ENCODE assay signal across 17 mouse cellular contexts in the genomic region with DNA sequence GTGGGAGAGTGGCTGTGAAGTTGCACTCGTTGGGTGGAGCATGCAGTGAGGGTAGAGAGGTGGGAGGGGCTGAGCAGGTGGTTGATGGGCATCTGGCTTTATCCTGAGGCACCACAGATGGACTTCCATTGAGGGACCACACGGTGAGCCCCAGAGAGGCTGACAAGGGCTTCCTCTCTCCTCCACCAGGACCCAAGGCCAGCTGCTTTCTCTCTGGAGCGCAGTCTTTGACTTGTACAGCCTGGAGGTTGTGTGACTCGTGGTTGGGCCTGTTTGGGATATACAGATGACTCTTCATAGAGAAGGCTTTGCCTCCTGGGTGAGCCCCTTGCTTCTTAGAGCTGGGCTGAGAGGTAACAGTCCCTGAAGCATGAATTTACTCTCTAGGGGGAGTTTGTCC. TPM values are rescaled to one million over a fixed set of nuclear protein-coding genes. Genes with fewer than 3 reads are reported as not detected.
DNase-seq lines count a peak whose midpoint lies in the region; ATAC-seq and TF ChIP-seq lines count a peak whose summit lies in the region.
"Had no signal": no experiment of that assay in that cellular context is flagged by ENCODE, and none has a peak within 500 bp of the region (broad histone marks: within the 10 kb centered on the region; RNA-seq: fewer than 3 reads in every experiment).

No protein-coding gene starts in this region.

- 0 out of 2 replicates have a peak, but pooled peaks have one; percentile 13 for ATAC-seq in heart, embryonic 11.5 days (replicated peaks; ENCODE audit: insufficient number of reproducible peaks, low FRiP score, low TSS enrichment)
- no peak for ATAC-seq in midbrain, embryonic 13.5 days
- ATAC-seq in granulocyte monocyte progenitor cell, adult 5-6 weeks (replicated peaks; ENCODE audit: poor library complexity, severe bottlenecking) = peak; percentile 6; the same call in 1 of the 2 replicates
- ATAC-seq: lung, postnatal 0 days had no signal

- H3K27me3 ChIP-seq in heart, embryonic 11.5 days (ENCODE audit: control insufficient read depth, insufficient read depth, low read length) = no peaks in the 10 kb centered on the region
- H3K27me3 ChIP-seq in heart, adult 2 months (ENCODE audit: control insufficient read depth, insufficient read depth, low read length) = no peaks in the 10 kb centered on the region
- no peaks in the 10 kb centered on the region for H3K27me3 ChIP-seq in midbrain, embryonic 10.5 days (ENCODE audit: low read depth, poor library complexity, severe bottlenecking)
- H3K27me3 ChIP-seq in midbrain, embryonic 13.5 days = no peaks in the 10 kb centered on the region
- H3K27me3 ChIP-seq: embryonic facial prominence, embryonic 15.5 days; heart, embryonic 15.5 days; neural tube, embryonic 13.5 days had no signal

- no peaks in the 10 kb centered on the region for H3K36me3 ChIP-seq in heart, embryonic 11.5 days (ENCODE audit: control insufficient read depth, insufficient read depth, low read length)
- H3K36me3 ChIP-seq in heart, adult 2 months (ENCODE audit: control insufficient read depth, insufficient read depth, low read length) = no peaks in the 10 kb centered on the region
- no peaks in the 10 kb centered on the region for H3K36me3 ChIP-seq in midbrain, embryonic 10.5 days
- H3K36me3 ChIP-seq in midbrain, embryonic 13.5 days = no peaks in the 10 kb centered on the region
- H3K36me3 ChIP-seq: embryonic facial prominence, embryonic 15.5 days; heart, embryonic 15.5 days; neural tube, embryonic 13.5 days had no signal

- DNase-seq in heart, adult 2 months = no peak
- DNase-seq in midbrain, embryonic 10.5 days (ENCODE audit: low spot score) = no peak
- peak; percentile 10 for DNase-seq in mesoderm, embryonic 11.5 days (ENCODE audit: low read depth, low spot score)
- no peak for DNase-seq in urinary bladder, postnatal 14 days (ENCODE audit: low spot score)
- DNase-seq: cerebellum, postnatal 14 days; gastrocnemius, postnatal 10 days; layer of hippocampus, adult 9-11 months; thymus, adult 18-20 months had no signal

- TF ChIP-seq EP300 in heart, adult 2 months (IDR thresholded peaks at IDR 0.05; ENCODE audit: insufficient read depth, low read depth, low read length) = no peak

- peaks cover 6% of the 10 kb centered on the region for H3K4me1 ChIP-seq in heart, embryonic 11.5 days (ENCODE audit: control insufficient read depth, insufficient read depth, low read length)
- H3K4me1 ChIP-seq in heart, adult 2 months (ENCODE audit: control insufficient read depth, insufficient read depth, low read length) = no peaks in the 10 kb centered on the region
- H3K4me1 ChIP-seq in midbrain, embryonic 10.5 days = peaks cover 35% of the 10 kb centered on the region
- H3K4me1 ChIP-seq in midbrain, embryonic 13.5 days (replicated peaks) = peaks cover 21% of the 10 kb centered on the region

- no peaks in the 10 kb centered on the region for H3K9me3 ChIP-seq in heart, embryonic 11.5 days (replicated peaks; ENCODE audit: control insufficient read depth, low read length)
- H3K9me3 ChIP-seq in midbrain, embryonic 10.5 days (replicated peaks) = no peaks in the 10 kb centered on the region
- no peaks in the 10 kb centered on the region for H3K9me3 ChIP-seq in midbrain, embryonic 13.5 days
- H3K9me3 ChIP-seq: embryonic facial prominence, embryonic 15.5 days; heart, embryonic 15.5 days; neural tube, embryonic 13.5 days had no signal

- intact Hi-C loops in heart, adult 2 months (cut with DNase I) = no loop called here

- whole genome bisulfite sequencing in heart, embryonic 11.5 days (ENCODE audit: insufficient replicate concordance) = 39% methylated on average over 4 of the region's 4 CpGs
- 57% methylated on average over 4 of the region's 4 CpGs for WGBS in heart, adult 2 months
- 62% methylated on average over 4 of the region's 4 CpGs for WGBS in midbrain, embryonic 10.5 days
- WGBS in midbrain, embryonic 13.5 days = 42% methylated on average over 4 of the region's 4 CpGs

- no peak for TF ChIP-seq POLR2A in heart, adult 2 months (IDR thresholded peaks at IDR 0.05; ENCODE audit: insufficient read depth, low read depth, low read length)

- no peak overlapping the region for H3K9ac ChIP-seq in heart, embryonic 11.5 days (ENCODE audit: low read depth, low read length)
- H3K9ac ChIP-seq in heart, adult 2 months (ENCODE audit: low read depth, low read length) = no peak overlapping the region
- no peak overlapping the region for H3K9ac ChIP-seq in midbrain, embryonic 13.5 days (replicated peaks)
- H3K9ac ChIP-seq: embryonic facial prominence, embryonic 15.5 days; heart, embryonic 15.5 days; neural tube, embryonic 13.5 days had no signal

- no peak overlapping the region for H3K4me3 ChIP-seq in heart, embryonic 11.5 days (ENCODE audit: low read depth, low read length)
- H3K4me3 ChIP-seq in heart, adult 2 months = no peak overlapping the region
- H3K4me3 ChIP-seq in midbrain, embryonic 10.5 days = no peak overlapping the region
- no peak overlapping the region for H3K4me3 ChIP-seq in midbrain, embryonic 13.5 days (replicated peaks)
- H3K4me3 ChIP-seq: embryonic facial prominence, embryonic 15.5 days; heart, embryonic 15.5 days; neural tube, embryonic 13.5 days had no signal

- no peak for TF ChIP-seq CTCF in heart, adult 2 months (IDR thresholded peaks at IDR 0.05)

- no peaks in the 10 kb centered on the region for H3K79me2 ChIP-seq in heart, adult 2 months (replicated peaks; ENCODE audit: control insufficient read depth, insufficient read depth, low read length)

- no peak overlapping the region for H3K27ac ChIP-seq in heart, embryonic 11.5 days (ENCODE audit: low read depth, low read length)
- no peak overlapping the region for H3K27ac ChIP-seq in heart, adult 2 months
- H3K27ac ChIP-seq in midbrain, embryonic 10.5 days (replicated peaks) = peak overlapping the region; percentile 70; the same call in 1 of the 2 replicates
- no peak overlapping the region for H3K27ac ChIP-seq in midbrain, embryonic 13.5 days
- H3K27ac ChIP-seq: embryonic facial prominence, embryonic 15.5 days; heart, embryonic 15.5 days; kidney, postnatal 0 days; neural tube, embryonic 13.5 days had no signal

- no peak overlapping the region for H3K4me2 ChIP-seq in heart, embryonic 11.5 days
- H3K4me2 ChIP-seq in midbrain, embryonic 13.5 days (replicated peaks) = no peak overlapping the region
- H3K4me2 ChIP-seq: embryonic facial prominence, embryonic 15.5 days; heart, embryonic 15.5 days; liver, embryonic 11.5 days; neural tube, embryonic 13.5 days had no signal

RNA-seq across cellular contexts. Expression of a gene that starts 12.4 kb away (rescaled TPM):
- 28.4 and 31.1 TPM in 2 replicates for polyA plus RNA-seq in heart, embryonic 11.5 days (2014; fragmentation: Nextera tagmentation; extraction: Ambion mirVana)
- total RNA-seq in heart, adult 2 months (2021) = 1 to 10 TPM; 3.2 to 4.0 TPM
- 5.9 and 6.2 TPM in 2 replicates for polyA plus RNA-seq in heart, adult 2 months (2012; rRNA removed)
- 38.1 and 46.6 TPM in 2 replicates for polyA plus RNA-seq in midbrain, embryonic 10.5 days (2016; fragmentation: Nextera tagmentation; extraction: Ambion mirVana)
- 10.6 and 13.5 TPM in 2 replicates for polyA plus RNA-seq in midbrain, embryonic 13.5 days (2015; fragmentation: Nextera tagmentation; extraction: Ambion mirVana)
- 42.4 and 49.8 TPM in 2 replicates for total RNA-seq in granulocyte monocyte progenitor cell, adult 5-6 weeks (2014; fragmentation: Nextera tagmentation)
- total RNA-seq in granulocyte monocyte progenitor cell, adult 5-6 weeks (2017) = 20.4 and 30.3 TPM in 2 replicates

RNA-seq across cellular contexts. Expression of a gene that starts 20.0 kb away (rescaled TPM):
- polyA plus RNA-seq in heart, embryonic 11.5 days (2014; fragmentation: Nextera tagmentation; extraction: Ambion mirVana) = 121 and 128 TPM in 2 replicates
- total RNA-seq in heart, adult 2 months (2021) = 100 to 1,000 TPM; 438 to 443 TPM
- 382 and 470 TPM in 2 replicates for polyA plus RNA-seq in heart, adult 2 months (2012; rRNA removed)
- 71.1 and 82.7 TPM in 2 replicates for polyA plus RNA-seq in midbrain, embryonic 10.5 days (2016; fragmentation: Nextera tagmentation; extraction: Ambion mirVana)
- polyA plus RNA-seq in midbrain, embryonic 13.5 days (2015; fragmentation: Nextera tagmentation; extraction: Ambion mirVana) = 91.5 and 93.6 TPM in 2 replicates
- total RNA-seq in granulocyte monocyte progenitor cell, adult 5-6 weeks (2014; fragmentation: Nextera tagmentation) = 613 and 665 TPM in 2 replicates
- 822 and 987 TPM in 2 replicates for total RNA-seq in granulocyte monocyte progenitor cell, adult 5-6 weeks (2017)

RNA-seq across cellular contexts. Expression of a gene that starts 46.0 kb away (rescaled TPM):
- polyA plus RNA-seq in heart, embryonic 11.5 days (2014; fragmentation: Nextera tagmentation; extraction: Ambion mirVana) = not detected in 2 replicates
- under 1 TPM; 0.39 to 0.47 TPM for total RNA-seq in heart, adult 2 months (2021)
- polyA plus RNA-seq in heart, adult 2 months (2012; rRNA removed) = 1.1 and 1.9 TPM in 2 replicates
- 0.05 TPM in 1 of 2 replicates, not detected in the other for polyA plus RNA-seq in midbrain, embryonic 10.5 days (2016; fragmentation: Nextera tagmentation; extraction: Ambion mirVana)
- not detected in 2 replicates for polyA plus RNA-seq in midbrain, embryonic 13.5 days (2015; fragmentation: Nextera tagmentation; extraction: Ambion mirVana)
- 1.7 and 2.3 TPM in 2 replicates for total RNA-seq in granulocyte monocyte progenitor cell, adult 5-6 weeks (2014; fragmentation: Nextera tagmentation)
- 0.30 and 0.46 TPM in 2 replicates for total RNA-seq in granulocyte monocyte progenitor cell, adult 5-6 weeks (2017)
- polyA plus RNA-seq: liver, embryonic 11.5 days; neural tube, embryonic 13.5 days had no signal
